Mouse (Mus musculus) heart, adult 2 months (tissue): ENCODE data around the gene Tmem81. TPM values are rescaled to one million over a fixed set of nuclear protein-coding genes. Genes with fewer than 3 reads are reported as not detected.

ENCODE experiments used
- DNase-seq, 2 experiments: peaks; one replicate each; pipeline ENCODE4 v3.0.0; 2021
- H3K27ac ChIP-seq: fragments of 200-600 bp; 2 replicates; pipeline ENCODE4 v1.8.1; 2022
- H3K27me3 ChIP-seq: fragments of 200-500 bp; 2 replicates; pipeline ENCODE4 v1.6.1; 2012; ENCODE audit warnings: mild to moderate bottlenecking, low read length, inconsistent platforms, mixed read lengths; ENCODE audit not compliant: control insufficient read depth, insufficient read depth
- H3K36me3 ChIP-seq: fragments of 200-500 bp; 2 replicates; pipeline ENCODE4 v1.6.1; 2012; ENCODE audit warnings: low read length, inconsistent platforms; ENCODE audit not compliant: control insufficient read depth, insufficient read depth
- H3K4me1 ChIP-seq: fragments of 200-500 bp; 2 replicates; pipeline ENCODE4 v1.6.1; 2011; ENCODE audit warnings: low read length; ENCODE audit not compliant: control insufficient read depth, insufficient read depth
- H3K4me3 ChIP-seq: fragments of 200-600 bp; 2 replicates; pipeline ENCODE4 v1.8.1; 2022
- H3K79me2 ChIP-seq: fragments of 200-500 bp; replicated peaks from 2 replicates; pipeline ENCODE4 v1.6.1; 2012; ENCODE audit warnings: mild to moderate bottlenecking, inconsistent platforms, low read length, moderate library complexity, mixed read lengths; ENCODE audit not compliant: control insufficient read depth, insufficient read depth
- H3K9ac ChIP-seq: fragments of 200-500 bp; 2 replicates; pipeline ENCODE4 v1.6.1; 2012; ENCODE audit warnings: low read depth, mild to moderate bottlenecking, control low read depth, inconsistent platforms, low read length, mixed read lengths
- CTCF ChIP-seq: fragments of 200-600 bp; IDR thresholded peaks from 2 replicates; pipeline ENCODE4 v1.8.1; 2022; ENCODE audit warnings: antibody characterized with exemption, mild to moderate bottlenecking, moderate library complexity
- EP300 ChIP-seq: fragments of 200-500 bp; IDR thresholded peaks from 2 replicates; pipeline ENCODE4 v1.6.1; 2011; ENCODE audit warnings: low read depth, low read length, control low read depth; ENCODE audit not compliant: insufficient read depth
- POLR2A ChIP-seq: fragments of 200-500 bp; IDR thresholded peaks from 2 replicates; pipeline ENCODE4 v1.6.1; 2011; ENCODE audit warnings: mild to moderate bottlenecking, low read depth, low read length, control low read depth; ENCODE audit not compliant: insufficient read depth
- WGBS: fragments of 180-500 bp; shearing (Covaris S2); methylation state at CpG from one replicate; pipeline ENCODE4 v1.1.7; 2018; 5-methylcytosine and 5-hydroxymethylcytosine counted together
- intact Hi-C: fragments of 180-260 bp; cut with DNase I; formaldehyde crosslinking; loops from one replicate; pipeline ENCODE4 v1.15.1; 2025
- polyA plus RNA-seq: library from polyadenylated mRNA; depleted of rRNA; stranded (reverse); fragments of >200 nt; gene quantifications from 2 replicates; pipeline ENCODE4 v1.2.3, GENCODE M21; 2012
- total RNA-seq, 2 experiments: library from RNA; stranded (reverse); gene quantifications; 2 replicates each; pipeline ENCODE4 v1.2.3; 2021

Tmem81 gene
- total and polyA plus RNA-seq, 3 experiments: 1.1 to 1.7 (median 1.2) TPM

GRCm38 (mm10) chr1:132519734-132520133 is 13.7 kb downstream of the Tmem81 start:
- Histone ChIP-seq H3K27ac (no peak overlapping the region), H3K4me1 (no peaks in the 10 kb centered on the region), H3K9ac (no peak overlapping the region), H3K79me2 (no peaks in the 10 kb centered on the region), H3K27me3 (no peaks in the 10 kb centered on the region), H3K4me3 (no peak overlapping the region), H3K36me3 (no peaks in the 10 kb centered on the region)
- DNase-seq: no peak
- WGBS: 87% methylated on average over 11 of the region's 11 CpGs
- no peak for TF ChIP-seq CTCF
- intact Hi-C loops: loop anchor here (2.0 to 10.0 kb wide), 3 partner anchors 153 to 445 kb away; no protein-coding TSS in a partner anchor

- Histone ChIP-seq H3K4me3 (no peak overlapping the region), H3K36me3 (no peaks in the 10 kb centered on the region), H3K79me2 (no peaks in the 10 kb centered on the region), H3K27ac (no peak overlapping the region), H3K9ac (no peak overlapping the region), H3K4me1 (no peaks in the 10 kb centered on the region), H3K27me3 (no peaks in the 10 kb centered on the region)
- intact Hi-C loops: loop anchor here (2.0 to 10.0 kb wide), 3 partner anchors 154 to 444 kb away; no protein-coding TSS in a partner anchor
- TF ChIP-seq POLR2A (no peak), CTCF (peak; percentile 48)
- peak; percentile 50 to 56 for DNase-seq
- 8% methylated on average over 5 of the region's 6 CpGs for WGBS
Observed at GRCm38 (mm10) chr1:132520764-132521163, 14.7 kb downstream of the Tmem81 start.

GRCm38 (mm10) chr1:132523048-132523447 is 17.0 kb downstream of the Tmem81 start:
- Histone ChIP-seq H3K36me3 (no peaks in the 10 kb centered on the region), H3K27me3 (no peaks in the 10 kb centered on the region), H3K4me1 (no peaks in the 10 kb centered on the region), H3K79me2 (no peaks in the 10 kb centered on the region), H3K27ac (no peak overlapping the region), H3K9ac (no peak overlapping the region), H3K4me3 (no peak overlapping the region)
- no peak for DNase-seq
- whole genome bisulfite sequencing: 74% methylated on average over 8 of the region's 8 CpGs
- no peak for TF ChIP-seq CTCF
- no peak for TF ChIP-seq POLR2A
- TF ChIP-seq EP300: no peak
- intact Hi-C loops: loop anchor here (10.0 kb wide), 2 partner anchors 212 to 442 kb away; no protein-coding TSS in a partner anchor

- H3K79me2 ChIP-seq: no peaks in the 10 kb centered on the region
- no peaks in the 10 kb centered on the region for H3K27me3 ChIP-seq
- no peak overlapping the region for H3K9ac ChIP-seq
- TF ChIP-seq CTCF: peak; percentile 63
- TF ChIP-seq EP300: no peak
- DNase-seq: no peak
- WGBS: 23% methylated on average over 4 of the region's 4 CpGs
- no peaks in the 10 kb centered on the region for H3K36me3 ChIP-seq
- intact Hi-C loops: loop anchor here (10.0 kb wide), 2 partner anchors 211 to 441 kb away; no protein-coding TSS in a partner anchor
- H3K27ac ChIP-seq: no peak overlapping the region
- H3K4me1 ChIP-seq: no peaks in the 10 kb centered on the region
- H3K4me3 ChIP-seq: no peak overlapping the region
Observed at GRCm38 (mm10) chr1:132523920-132524319, 17.9 kb downstream of the Tmem81 start.

GRCm38 (mm10) chr1:132525832-132526231 is 19.8 kb downstream of the Tmem81 start:
- no peak overlapping the region for H3K9ac ChIP-seq
- H3K36me3 ChIP-seq: no peaks in the 10 kb centered on the region
- H3K27ac ChIP-seq: no peak overlapping the region
- no peak overlapping the region for H3K4me3 ChIP-seq
- 2% methylated on average over 10 of the region's 10 CpGs for WGBS
- H3K4me1 ChIP-seq: no peaks in the 10 kb centered on the region
- peak in 1 of 2 experiments; percentile 38 for DNase-seq
- no peaks in the 10 kb centered on the region for H3K27me3 ChIP-seq
- TF ChIP-seq CTCF (peak; percentile 89), EP300 (no peak), POLR2A (no peak)
- intact Hi-C loops: loop anchor here (1.0 to 10.0 kb wide), 3 partner anchors 69 to 439 kb away; no protein-coding TSS in a partner anchor
- H3K79me2 ChIP-seq: no peaks in the 10 kb centered on the region

GRCm38 (mm10) chr1:132528071-132528470 is 22.0 kb downstream of the Tmem81 start:
- intact Hi-C loops: loop anchor here (10.0 kb wide), 2 partner anchors 207 to 437 kb away; no protein-coding TSS in a partner anchor
- no peak overlapping the region for H3K4me3 ChIP-seq
- no peaks in the 10 kb centered on the region for H3K4me1 ChIP-seq
- no peak overlapping the region for H3K27ac ChIP-seq
- no peak for TF ChIP-seq POLR2A
- no peak for TF ChIP-seq EP300
- TF ChIP-seq CTCF: no peak
- no peaks in the 10 kb centered on the region for H3K79me2 ChIP-seq
- no peaks in the 10 kb centered on the region for H3K36me3 ChIP-seq
- no peaks in the 10 kb centered on the region for H3K27me3 ChIP-seq
- H3K9ac ChIP-seq: no peak overlapping the region
- no peak for DNase-seq
- WGBS: 91% methylated on average over 13 of the region's 13 CpGs
